ENCODE assay signal across 23 mouse cellular contexts in the genomic region with DNA sequence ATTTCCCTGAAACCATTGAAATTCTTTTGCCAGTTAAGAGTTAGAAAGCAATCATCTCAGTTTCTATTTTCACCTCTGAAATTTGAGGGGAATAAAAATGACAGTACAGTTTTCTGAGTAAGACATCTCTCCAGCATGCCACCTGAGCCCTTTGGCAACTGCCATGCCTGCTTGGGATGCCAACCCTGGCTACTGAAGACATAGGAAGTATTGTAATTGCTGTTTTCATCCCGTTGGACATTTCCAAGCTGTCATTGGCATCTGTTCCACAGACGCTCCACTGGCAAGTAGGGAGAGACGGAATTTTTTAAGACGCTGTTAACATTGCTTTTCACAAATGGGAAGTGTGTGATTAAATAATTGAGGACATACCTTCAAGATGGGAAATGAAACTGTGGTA.
DNase-seq lines count a peak whose midpoint lies in the region; ATAC-seq lines count a peak whose summit lies in the region.
"Had no signal": no experiment of that assay in that cellular context is flagged by ENCODE, and none has a peak within 500 bp of the region (broad histone marks: within the 10 kb centered on the region; RNA-seq: fewer than 3 reads in every experiment).

No protein-coding gene starts in this region.

- H3K4me1 ChIP-seq in hindbrain, embryonic 15.5 days (replicated peaks), result no peaks in the 10 kb centered on the region
- H3K4me1 ChIP-seq in hindbrain, embryonic 10.5 days (replicated peaks), result no peaks in the 10 kb centered on the region
- no peaks in the 10 kb centered on the region for H3K4me1 ChIP-seq in forebrain, embryonic 16.5 days (replicated peaks; ENCODE audit: control insufficient read depth, insufficient read depth, low read length)
- H3K4me1 ChIP-seq: embryonic facial prominence, embryonic 13.5 days; heart, embryonic 15.5 days; lung, embryonic 15.5 days; midbrain, embryonic 10.5 days; neural tube, embryonic 13.5 days had no signal

- DNase-seq in cerebellum, postnatal 10 days, result peak; percentile 88 to 89
- DNase-seq in hindbrain, embryonic 10.5 days (ENCODE audit: low spot score), result no peak
- peak; percentile 78 for DNase-seq in left cerebral cortex, postnatal 4 days
- no peak for DNase-seq in left cerebral cortex, adult 18-20 months (ENCODE audit: low spot score in 2 of 2)
- DNase-seq in embryo, embryonic 9.5 days (ENCODE audit: extremely low spot score), result no peak
- DNase-seq: adrenal gland, adult 8-10 months; gastrocnemius, postnatal 36 days; heart, postnatal 4 days; kidney, postnatal 36 days; right cerebral cortex, adult 18-20 months; thymus, postnatal 36 days had no signal

- no peaks in the 10 kb centered on the region for H3K27me3 ChIP-seq in hindbrain, embryonic 15.5 days
- H3K27me3 ChIP-seq in hindbrain, embryonic 10.5 days (ENCODE audit: insufficient read depth, poor library complexity, severe bottlenecking), result no peaks in the 10 kb centered on the region
- no peaks in the 10 kb centered on the region for H3K27me3 ChIP-seq in forebrain, embryonic 16.5 days (replicated peaks; ENCODE audit: control insufficient read depth, insufficient read depth, low read length)
- H3K27me3 ChIP-seq: embryonic facial prominence, embryonic 13.5 days; heart, embryonic 15.5 days; lung, embryonic 15.5 days; neural tube, embryonic 13.5 days had no signal

- no peak overlapping the region for H3K27ac ChIP-seq in hindbrain, embryonic 15.5 days (replicated peaks)
- no peak overlapping the region for H3K27ac ChIP-seq in hindbrain, embryonic 10.5 days
- H3K27ac ChIP-seq in forebrain, embryonic 16.5 days (ENCODE audit: low read length), result no peak overlapping the region
- H3K27ac ChIP-seq: embryonic facial prominence, embryonic 13.5 days; heart, embryonic 15.5 days; liver, embryonic 14.5 days; lung, embryonic 15.5 days; macrophage; midbrain, embryonic 10.5 days; neural tube, embryonic 13.5 days had no signal

- intact Hi-C loops in left cerebral cortex, postnatal 4 days (cut with DNase I), result no loop called here

- no peak for ATAC-seq in cerebellum, adult (ENCODE audit: insufficient number of reproducible peaks, low FRiP score, low TSS enrichment)
- ATAC-seq in hindbrain, embryonic 15.5 days (ENCODE audit: low FRiP score, low read depth), result peak; percentile 56; the same call in 1 of the 2 replicates
- peak; percentile 83 for ATAC-seq in forebrain, embryonic 16.5 days
- ATAC-seq: intestine, embryonic 16.5 days; Patski had no signal

- H3K4me2 ChIP-seq in hindbrain, embryonic 15.5 days, result no peak overlapping the region
- no peak overlapping the region for H3K4me2 ChIP-seq in forebrain, embryonic 16.5 days (ENCODE audit: low read length)
- H3K4me2 ChIP-seq: embryonic facial prominence, embryonic 13.5 days; heart, embryonic 15.5 days; lung, embryonic 15.5 days; neural tube, embryonic 13.5 days had no signal

- 67% methylated on average over 4 of the region's 4 CpGs for WGBS in hindbrain, embryonic 15.5 days
- WGBS in hindbrain, embryonic 10.5 days, result 87% methylated on average over 4 of the region's 4 CpGs
- WGBS in forebrain, embryonic 16.5 days, result 52% methylated on average over 4 of the region's 4 CpGs

- no peak overlapping the region for H3K9ac ChIP-seq in hindbrain, embryonic 15.5 days
- no peak overlapping the region for H3K9ac ChIP-seq in forebrain, embryonic 16.5 days (replicated peaks; ENCODE audit: low read depth, low read length)
- H3K9ac ChIP-seq: embryonic facial prominence, embryonic 13.5 days; heart, embryonic 15.5 days; liver, embryonic 14.5 days; lung, embryonic 15.5 days; neural tube, embryonic 13.5 days had no signal

- H3K36me3 ChIP-seq in hindbrain, embryonic 15.5 days, result no peaks in the 10 kb centered on the region
- H3K36me3 ChIP-seq in hindbrain, embryonic 10.5 days, result no peaks in the 10 kb centered on the region
- H3K36me3 ChIP-seq in forebrain, embryonic 16.5 days (ENCODE audit: control insufficient read depth, insufficient read depth), result no peaks in the 10 kb centered on the region
- H3K36me3 ChIP-seq: embryonic facial prominence, embryonic 13.5 days; heart, embryonic 15.5 days; lung, embryonic 15.5 days; midbrain, embryonic 10.5 days; neural tube, embryonic 13.5 days had no signal

- H3K9me3 ChIP-seq in hindbrain, embryonic 15.5 days, result no peaks in the 10 kb centered on the region
- H3K9me3 ChIP-seq in hindbrain, embryonic 10.5 days, result no peaks in the 10 kb centered on the region
- H3K9me3 ChIP-seq in forebrain, embryonic 16.5 days (ENCODE audit: control insufficient read depth, low read length), result no peaks in the 10 kb centered on the region
- H3K9me3 ChIP-seq: embryonic facial prominence, embryonic 13.5 days; heart, embryonic 15.5 days; lung, embryonic 15.5 days; midbrain, embryonic 10.5 days; neural tube, embryonic 13.5 days had no signal

- H3K4me3 ChIP-seq in hindbrain, embryonic 15.5 days, result no peak overlapping the region
- H3K4me3 ChIP-seq in hindbrain, embryonic 10.5 days, result no peak overlapping the region
- H3K4me3 ChIP-seq in forebrain, embryonic 16.5 days (replicated peaks; ENCODE audit: low read length), result no peak overlapping the region
- H3K4me3 ChIP-seq: embryonic facial prominence, embryonic 13.5 days; heart, embryonic 15.5 days; lung, embryonic 15.5 days; midbrain, embryonic 10.5 days; neural tube, embryonic 13.5 days had no signal

Comparison
In these comparisons a context has a peak if more than half of its experiments do, and no peak if none do; other contexts are left out.
1. DNase-seq: peak in cerebellum, postnatal 10 days (2 of 2) and left cerebral cortex, postnatal 4 days (single experiment); none in hindbrain, embryonic 10.5 days (single experiment), left cerebral cortex, adult 18-20 months (0 of 2) and embryo, embryonic 9.5 days (single experiment).